Mouse (Mus musculus): ENCODE data around the gene Clca3b. TPM values are rescaled to one million over a fixed set of nuclear protein-coding genes. Genes with fewer than 3 reads are reported as not detected.

Clca3b gene
- polyA plus RNA-seq (2012; fragmentation: generic; extraction: Trizol), result under 1 TPM in 1 of 2 experiments, not detected in 1; 0.01 TPM

GRCm38 (mm10) chr3:144849014-144849556, at the start of gene Clca3b:
TSS of gene Clca3b (minus strand) at chr3:144849357.

DNA sequence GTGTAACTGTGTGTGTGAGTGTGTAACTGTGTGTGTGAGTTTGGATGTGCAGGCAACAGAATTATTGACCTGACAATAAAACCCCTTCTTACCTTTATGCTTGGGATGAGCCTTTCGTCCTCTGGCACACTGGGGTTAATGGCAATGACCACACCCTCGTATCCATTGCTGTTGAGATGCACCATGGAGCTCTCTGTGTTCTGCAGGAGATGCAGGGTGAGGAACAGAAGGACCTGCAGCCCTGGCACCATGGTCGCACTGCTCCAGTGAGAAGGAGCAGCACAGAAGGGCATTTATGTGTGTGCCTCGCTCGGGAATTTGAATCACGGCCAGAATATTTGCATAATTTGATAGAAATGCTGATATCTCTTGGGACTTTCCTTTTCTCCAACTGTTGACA, 29.9 kb downstream of the Clca3b start, which contains the start of gene Clca3a2:
Gene Clca3a2 (minus strand): TSS at position 276 of the 400 bp plus-strand sequence.

Other genes starting within 250 kb of the Clca3b start
- gene Sh3glb1, start 129.0 kb downstream of the Clca3b start, polyA plus RNA-seq (2012; fragmentation: generic; extraction: Trizol), result 10 to 100 TPM; 17.5 to 32.9 TPM
- under 1 TPM in 1 of 2 experiments, not detected in 1; 0.17 TPM for gene Clca3a1, start 88.4 kb downstream of the Clca3b start, polyA plus RNA-seq (2012; fragmentation: generic; extraction: Trizol)
- under 1 TPM in 1 of 2 experiments, not detected in 1; 0.61 TPM for gene Clca3a2, start 29.9 kb downstream of the Clca3b start, polyA plus RNA-seq (2012; fragmentation: generic; extraction: Trizol)
- not detected for gene Clca4b, start 83.2 kb upstream of the Clca3b start, polyA plus RNA-seq (2012; fragmentation: generic; extraction: Trizol)
- gene Clca4a, start 125.7 kb upstream of the Clca3b start, polyA plus RNA-seq (2012; fragmentation: generic; extraction: Trizol), result under 1 TPM in 1 of 2 experiments, not detected in 1; 0.04 TPM
- under 1 TPM in 1 of 2 experiments, not detected in 1; 0.04 TPM for gene Clca1, start 183.4 kb upstream of the Clca3b start, polyA plus RNA-seq (2012; fragmentation: generic; extraction: Trizol)

Measured in C3H10T1/2 (cell line).